Mouse (Mus musculus) urinary bladder, postnatal 14 days (tissue): ENCODE measurements at regions not wholly inside any gene's neighbourhood (a gene's known extent, or its start where the extent isn't known, plus 50 kb on each side); places are given as distances from the start of the nearest gene placed in this dataset.
"Not testable (repeated sequence)": the region's sequence is repeated elsewhere in the genome, so short reads cannot be mapped to it uniquely, and the experiment has no call there.

Experiments used
- DNase-seq: peaks from one replicate; pipeline ENCODE4 v3.0.0; 2021; ENCODE audit warnings: low spot score

DNA sequence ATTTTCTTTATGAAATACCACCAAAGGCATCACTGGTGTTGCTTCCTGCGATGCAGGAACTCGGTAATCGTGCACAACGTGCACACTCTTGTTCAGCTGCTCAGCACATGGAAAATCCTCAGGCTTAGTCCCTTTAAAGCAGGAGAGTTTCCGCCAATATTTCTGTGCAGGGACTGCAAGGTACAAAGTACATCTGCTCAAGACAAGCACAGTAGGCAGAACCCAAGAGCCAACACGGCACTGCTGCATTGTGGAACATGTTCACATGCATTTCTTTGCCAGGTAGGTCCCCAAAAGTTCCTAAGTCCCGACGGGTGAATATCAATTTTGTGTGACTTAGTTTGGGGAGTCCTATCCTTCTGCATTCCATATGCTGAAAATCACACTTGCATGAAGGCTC lies 808.0 kb upstream of the Pou3f3 start:
- no peak for DNase-seq

DNA sequence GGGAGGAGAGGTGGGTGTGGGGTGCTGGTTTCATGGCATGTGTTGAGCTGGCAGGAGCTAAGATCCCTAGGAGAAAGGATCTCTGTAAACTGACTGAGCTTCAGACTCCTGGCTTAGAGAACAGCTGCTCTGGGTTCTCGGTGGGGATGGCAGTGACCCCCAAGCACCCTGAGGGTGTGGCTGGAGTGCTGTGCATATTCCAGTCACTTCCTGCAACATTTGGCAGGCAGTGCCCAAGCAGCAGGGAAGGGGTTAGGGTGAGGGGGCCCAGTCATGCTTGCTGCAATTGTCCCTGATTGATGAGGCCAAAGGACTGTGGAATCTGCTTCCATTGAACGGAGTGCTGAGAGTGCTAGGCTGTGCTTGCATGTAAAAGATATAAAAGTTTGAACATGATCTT lies 807.4 kb upstream of the Pou3f3 start:
- no peak for DNase-seq

DNA sequence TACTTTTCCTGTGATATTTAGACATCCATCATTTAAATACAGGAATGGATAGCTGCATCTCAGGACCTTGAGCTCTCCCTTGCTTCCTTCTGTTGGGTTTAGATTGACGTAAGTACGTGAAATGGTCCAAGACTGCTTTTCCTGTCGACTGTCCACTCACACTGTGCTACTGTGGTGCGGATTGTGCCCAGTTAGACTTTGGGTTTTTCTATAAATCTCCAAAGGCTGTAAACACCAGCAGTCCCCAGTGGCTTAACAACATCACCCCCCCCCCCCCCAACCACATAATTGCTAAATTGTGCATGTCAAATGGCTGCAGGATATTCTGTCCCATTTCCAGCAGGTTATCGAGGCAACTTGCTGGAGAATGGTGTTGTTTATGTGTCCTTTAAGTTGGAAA lies 806.6 kb upstream of the Pou3f3 start:
- no peak for DNase-seq

GRCm38 (mm10) chr1:41889940-41890339 lies 805.6 kb upstream of the Pou3f3 start:
- no peak for DNase-seq

DNA sequence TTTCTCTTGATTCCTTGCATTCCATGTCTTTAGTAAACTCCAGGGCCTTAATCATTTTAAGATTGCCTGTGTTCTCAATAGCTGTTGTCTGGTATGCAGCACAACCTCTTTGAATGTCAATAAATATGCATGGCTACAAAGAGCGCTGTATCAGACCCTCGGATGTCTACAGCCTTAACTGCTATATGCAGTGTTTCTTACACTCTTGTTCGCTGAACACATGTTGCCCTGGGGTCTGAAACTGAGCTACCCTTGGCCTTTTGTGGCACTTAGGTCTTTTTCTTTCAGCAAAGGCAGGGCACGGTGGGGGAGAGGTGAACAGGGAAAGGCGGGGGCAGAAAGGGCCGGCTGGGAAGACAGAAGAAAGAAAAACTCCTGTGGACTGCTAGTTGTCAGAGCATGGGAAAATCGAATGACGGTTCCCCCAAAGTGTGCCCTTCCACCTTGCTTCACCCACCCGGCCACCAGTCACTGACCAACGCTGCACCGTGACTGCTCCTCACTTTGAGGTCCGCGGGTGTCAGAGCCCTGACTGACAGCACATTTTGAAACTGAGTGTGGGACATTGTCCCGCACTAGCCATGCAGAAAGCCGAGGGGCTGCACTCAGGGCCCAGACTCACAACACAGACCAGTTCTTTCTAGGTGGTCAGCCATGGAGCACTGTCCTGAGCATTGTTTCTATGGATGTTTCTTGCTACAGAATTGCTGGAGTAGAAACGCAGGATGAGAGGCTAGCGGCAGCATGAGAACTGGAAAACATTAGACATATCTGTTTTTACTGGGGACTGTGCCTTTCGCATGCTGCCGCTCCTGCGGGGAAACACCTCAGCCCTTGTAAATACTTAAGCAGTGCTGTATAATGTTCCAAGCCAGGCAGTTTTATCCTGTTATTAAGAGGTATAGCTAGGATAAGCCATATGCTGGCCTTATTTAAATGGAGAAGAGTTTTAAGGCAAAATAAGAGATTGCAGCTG lies 804.6 kb upstream of the Pou3f3 start:
- DNase-seq = no peak

- DNase-seq = no peak
These were observed 803.8 kb upstream of the Pou3f3 start for GRCm38 (mm10) chr1:41891730-41892129.

GRCm38 (mm10) chr1:41892376-41892775 lies 803.2 kb upstream of the Pou3f3 start:
- DNase-seq = no peak

- no peak for DNase-seq
These were observed 797.7 kb upstream of the Pou3f3 start for GRCm38 (mm10) chr1:41897768-41898330.

DNA sequence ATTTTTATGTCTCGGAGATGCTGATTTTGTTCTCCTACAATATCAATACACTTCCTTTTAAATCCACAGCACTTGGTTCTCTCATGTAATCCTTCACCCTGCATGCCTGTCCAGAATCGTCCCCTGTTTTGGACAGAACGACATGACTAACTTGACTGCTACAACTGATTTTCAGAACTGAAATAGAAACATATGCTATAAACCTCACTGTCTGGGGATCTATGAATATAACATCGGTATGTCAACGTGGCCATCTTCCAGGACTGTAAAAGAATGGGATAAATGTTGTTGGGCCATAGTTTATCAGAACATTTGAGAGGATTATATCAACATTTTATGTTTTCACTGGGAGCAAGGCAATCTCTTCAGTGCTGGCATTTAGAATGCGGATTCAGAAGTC lies 795.2 kb upstream of the Pou3f3 start:
- no peak for DNase-seq

DNA sequence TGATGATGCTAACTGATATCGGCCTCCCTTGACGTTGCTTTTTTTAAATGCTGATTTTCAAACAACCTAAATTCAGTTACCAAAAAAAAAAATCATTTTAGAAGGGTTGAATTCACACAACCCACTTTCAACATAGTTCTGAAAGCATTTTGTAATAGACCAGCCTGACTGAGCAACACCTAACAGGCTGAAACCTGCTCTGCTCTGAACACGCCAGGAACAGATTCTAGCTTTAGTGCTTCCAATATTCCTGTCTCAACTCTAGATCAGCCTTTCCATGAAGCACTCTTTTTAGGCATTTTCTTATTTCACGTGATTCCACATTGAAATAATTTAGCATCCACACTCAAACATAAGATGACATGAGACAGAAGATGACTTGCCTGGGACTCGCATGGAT lies 789.6 kb upstream of the Pou3f3 start:
- DNase-seq = no peak

- no peak for DNase-seq
These were observed 787.4 kb upstream of the Pou3f3 start for GRCm38 (mm10) chr1:41908001-41908807.

DNA sequence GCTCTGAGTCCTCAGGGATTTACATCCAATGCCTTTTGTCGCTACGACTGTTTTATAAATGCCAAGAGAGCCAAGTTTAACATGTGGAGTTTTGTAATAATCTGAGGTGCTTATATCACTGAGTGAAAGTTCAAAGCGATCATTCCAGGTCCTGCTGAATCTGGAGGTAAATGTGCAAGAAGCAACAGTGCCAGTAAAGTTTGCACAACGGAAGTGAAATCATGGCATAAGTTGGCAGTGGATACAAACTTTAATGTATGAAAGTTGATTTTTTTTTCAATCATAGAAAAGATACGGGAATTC lies 786.8 kb upstream of the Pou3f3 start:
- no peak for DNase-seq

GRCm38 (mm10) chr1:41909799-41910198 lies 785.8 kb upstream of the Pou3f3 start:
- DNase-seq = no peak

DNA sequence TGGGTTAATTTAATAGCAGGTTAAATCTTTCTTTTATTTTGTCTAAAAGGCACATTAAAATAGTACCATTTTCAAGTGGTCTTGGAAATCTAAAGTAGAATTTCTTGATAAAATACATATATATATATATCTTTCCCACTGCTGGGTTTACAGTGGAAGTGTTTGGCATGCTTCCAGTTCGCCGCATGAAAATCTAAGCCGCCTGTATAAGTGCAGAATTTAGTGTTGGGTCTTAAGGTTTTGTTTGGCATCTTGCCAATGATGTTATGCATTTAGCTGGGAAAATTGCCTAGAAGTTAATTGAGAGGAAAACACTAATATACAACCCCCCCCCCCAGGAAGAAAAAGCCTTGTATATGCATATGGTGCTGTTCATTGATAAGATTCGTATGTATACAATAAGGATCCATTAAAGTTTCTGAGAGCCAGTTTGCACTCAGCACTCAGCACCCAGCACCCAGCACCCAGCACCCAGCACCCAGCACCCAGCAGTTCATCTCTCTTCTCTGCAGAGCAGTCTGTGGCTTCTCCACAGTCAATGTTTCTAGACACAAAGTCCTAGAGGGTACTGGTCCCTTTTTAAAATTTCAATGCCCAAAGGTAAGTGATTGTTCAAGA lies 778.7 kb upstream of the Pou3f3 start:
- no peak for DNase-seq

- DNase-seq = not testable (repeated sequence)
These were observed 777.8 kb upstream of the Pou3f3 start for GRCm38 (mm10) chr1:41917807-41918206.

GRCm38 (mm10) chr1:41918394-41919262 lies 776.9 kb upstream of the Pou3f3 start:
- no peak for DNase-seq

- no peak for DNase-seq
These were observed 761.8 kb upstream of the Pou3f3 start for GRCm38 (mm10) chr1:41933777-41934176.

GRCm38 (mm10) chr1:41935912-41936478 lies 759.6 kb upstream of the Pou3f3 start:
- DNase-seq = no peak

DNA sequence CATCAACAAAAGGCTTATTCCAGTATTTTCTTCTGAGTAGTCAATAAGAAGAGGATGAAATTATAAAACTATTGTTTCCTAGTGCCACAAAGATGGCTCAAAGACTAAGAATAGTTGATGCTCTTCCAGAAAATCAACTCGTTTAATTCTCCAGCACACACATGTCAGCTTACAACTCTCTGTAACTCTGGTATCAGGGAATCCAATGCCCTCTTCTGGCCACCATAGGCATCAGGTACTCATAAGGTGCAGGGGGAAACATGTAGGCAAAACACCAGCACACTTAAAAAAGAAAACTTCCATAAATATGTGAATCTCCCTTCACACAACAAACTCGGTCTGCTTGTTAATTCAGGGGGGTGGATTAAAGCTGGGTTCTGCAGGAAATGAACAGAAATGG lies 734.6 kb upstream of the Pou3f3 start:
- DNase-seq = no peak

- DNase-seq = no peak
These were observed 714.0 kb upstream of the Pou3f3 start for GRCm38 (mm10) chr1:41981545-41981944.

- no peak for DNase-seq
These were observed 689.3 kb upstream of the Pou3f3 start for GRCm38 (mm10) chr1:42006235-42006634.
